ENCODE assay signal across 30 mouse cellular contexts in the genomic region with DNA sequence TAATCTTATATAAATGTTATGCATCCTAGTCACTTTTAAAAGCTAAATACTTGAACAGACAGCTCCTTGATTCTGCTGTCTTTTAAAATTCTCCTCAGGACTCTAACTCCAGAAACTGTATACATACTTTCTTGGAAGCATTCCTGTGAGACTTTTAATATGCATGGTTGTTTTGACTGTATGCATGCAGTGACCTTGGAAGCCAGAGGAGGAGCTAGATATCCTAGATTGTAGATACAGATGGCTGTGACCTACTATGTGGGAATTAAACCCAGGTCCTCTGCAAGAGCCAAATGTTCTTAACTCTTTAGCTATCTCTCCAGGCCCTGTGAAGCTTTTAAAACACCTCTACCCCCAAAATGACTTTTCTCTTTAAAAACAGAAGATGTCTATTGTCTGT.
A peak's percentile ranks its signal among the peaks of the same experiment; 100 is the strongest.
DNase-seq lines count a peak whose midpoint lies in the region; ATAC-seq and TF ChIP-seq lines count a peak whose summit lies in the region.
"Had no signal": no experiment of that assay in that cellular context is flagged by ENCODE, and none has a peak within 500 bp of the region (broad histone marks: within the 10 kb centered on the region; RNA-seq: fewer than 3 reads in every experiment).

No protein-coding gene starts in this region.

- no peaks in the 10 kb centered on the region for H3K4me1 ChIP-seq in kidney, postnatal 0 days (replicated peaks; ENCODE audit: insufficient read depth, low read length)
- no peaks in the 10 kb centered on the region for H3K4me1 ChIP-seq in kidney, embryonic 16.5 days (ENCODE audit: insufficient read depth, low read length)
- peaks cover under 1% of the 10 kb centered on the region; the same call in 1 of the 2 replicates for H3K4me1 ChIP-seq in cerebellum, adult 2 months (ENCODE audit: control insufficient read depth, insufficient read depth, low read length)
- H3K4me1 ChIP-seq in midbrain, embryonic 14.5 days (ENCODE audit: control insufficient read depth, insufficient read depth, low read length) = no peaks in the 10 kb centered on the region
- H3K4me1 ChIP-seq: embryonic facial prominence, embryonic 12.5 days; heart, embryonic 13.5 days; hindbrain, embryonic 15.5 days; limb, embryonic 10.5 days; limb, embryonic 15.5 days; midbrain, embryonic 12.5 days had no signal

- H3K9me3 ChIP-seq in kidney, postnatal 0 days (replicated peaks; ENCODE audit: low read length) = no peaks in the 10 kb centered on the region
- H3K9me3 ChIP-seq in kidney, embryonic 16.5 days (ENCODE audit: low read length) = no peaks in the 10 kb centered on the region
- H3K9me3 ChIP-seq in midbrain, embryonic 14.5 days (ENCODE audit: control insufficient read depth, low read length) = no peaks in the 10 kb centered on the region
- H3K9me3 ChIP-seq: embryonic facial prominence, embryonic 12.5 days; G1E; heart, embryonic 13.5 days; hindbrain, embryonic 15.5 days; limb, embryonic 10.5 days; limb, embryonic 15.5 days; liver, embryonic 13.5 days; megakaryocyte, embryonic 14.5 days; midbrain, embryonic 12.5 days had no signal

- TF ChIP-seq POLR2A in cerebellum, adult 2 months (IDR thresholded peaks at IDR 0.05; ENCODE audit: borderline replicate concordance, insufficient read depth, low read length) = no peak

- no peak for ATAC-seq in kidney, postnatal 0 days (replicated peaks; ENCODE audit: low FRiP score, low read depth)
- no peak for ATAC-seq in kidney, embryonic 16.5 days (ENCODE audit: low FRiP score, low TSS enrichment)
- no peak for ATAC-seq in midbrain, embryonic 14.5 days (ENCODE audit: low FRiP score, low TSS enrichment)
- ATAC-seq: activated CD4-positive, CD25-positive, alpha-beta regulatory T cell, adult 4 months; forebrain, embryonic 14.5 days had no signal

- H3K4me3 ChIP-seq in kidney, postnatal 0 days (replicated peaks; ENCODE audit: low read depth, low read length) = no peak overlapping the region
- H3K4me3 ChIP-seq in kidney, embryonic 16.5 days (ENCODE audit: low read length) = no peak overlapping the region
- H3K4me3 ChIP-seq in cerebellum, adult 2 months (replicated peaks; ENCODE audit: insufficient read depth, low read depth, low read length) = no peak overlapping the region
- no peak overlapping the region for H3K4me3 ChIP-seq in midbrain, embryonic 14.5 days (replicated peaks; ENCODE audit: low read depth, low read length)
- H3K4me3 ChIP-seq: embryonic facial prominence, embryonic 12.5 days; heart, embryonic 13.5 days; hindbrain, embryonic 15.5 days; limb, embryonic 10.5 days; limb, embryonic 15.5 days; liver, embryonic 13.5 days; megakaryocyte, embryonic 14.5 days; midbrain, embryonic 12.5 days had no signal

- 0 out of 2 replicates have a peak, but pooled peaks have one; percentile 14 for TF ChIP-seq CTCF in kidney, postnatal 0 days (IDR thresholded peaks at IDR 0.05; ENCODE audit: low read depth)
- no peak for TF ChIP-seq CTCF in cerebellum, adult 2 months (IDR thresholded peaks at IDR 0.05; ENCODE audit: borderline replicate concordance, insufficient read depth, low read depth, low read length)

- no peaks in the 10 kb centered on the region for H3K36me3 ChIP-seq in kidney, postnatal 0 days (ENCODE audit: insufficient read depth, low read length)
- no peaks in the 10 kb centered on the region for H3K36me3 ChIP-seq in kidney, embryonic 16.5 days (ENCODE audit: insufficient read depth, low read length)
- no peaks in the 10 kb centered on the region for H3K36me3 ChIP-seq in midbrain, embryonic 14.5 days (ENCODE audit: control insufficient read depth, insufficient read depth, low read length)
- H3K36me3 ChIP-seq: hindbrain, embryonic 15.5 days; limb, embryonic 10.5 days; liver, embryonic 13.5 days had no signal

- H3K27me3 ChIP-seq in kidney, postnatal 0 days (ENCODE audit: insufficient read depth, low read length) = no peaks in the 10 kb centered on the region
- H3K27me3 ChIP-seq in kidney, embryonic 16.5 days (ENCODE audit: insufficient read depth, low read length) = no peaks in the 10 kb centered on the region
- H3K27me3 ChIP-seq in cerebellum, adult 2 months (ENCODE audit: control insufficient read depth, insufficient read depth, low read length) = no peaks in the 10 kb centered on the region
- no peaks in the 10 kb centered on the region for H3K27me3 ChIP-seq in midbrain, embryonic 14.5 days (ENCODE audit: control insufficient read depth, insufficient read depth, low read length)
- H3K27me3 ChIP-seq: embryonic facial prominence, embryonic 12.5 days; heart, embryonic 13.5 days; hindbrain, embryonic 15.5 days; limb, embryonic 15.5 days; liver, embryonic 13.5 days; megakaryocyte, embryonic 14.5 days; midbrain, embryonic 12.5 days had no signal

- peak; percentile 3 for DNase-seq in embryo, embryonic 10.5 days (ENCODE audit: low spot score)
- no peak for DNase-seq in embryo, embryonic 11 days
- peak; percentile 21 for DNase-seq in kidney, postnatal 0 days (ENCODE audit: low spot score)
- DNase-seq in retina, postnatal 1 day = peak; percentile 15
- no peak for DNase-seq in retina, embryonic 14.5 days (ENCODE audit: low spot score)
- DNase-seq in cerebellum, adult 2 months = no peak
- DNase-seq in midbrain, embryonic 14.5 days = no peak
- DNase-seq: adrenal gland, adult 2 months; adrenal gland, postnatal 36 days; cerebellum, adult 18-20 months; cerebellum, postnatal 25 days; gastrocnemius, postnatal 36 days; heart, postnatal 10 days; kidney, adult 8-10 months; kidney, postnatal 14 days; liver, embryonic 13.5 days; lung, adult 2 months; thymus, adult 2 months; thymus, postnatal 36 days had no signal

- no peak overlapping the region for H3K27ac ChIP-seq in kidney, postnatal 0 days
- no peak overlapping the region for H3K27ac ChIP-seq in kidney, embryonic 16.5 days (ENCODE audit: low read length)
- no peak overlapping the region for H3K27ac ChIP-seq in cerebellum, adult 2 months (ENCODE audit: insufficient read depth, low read length)
- no peak overlapping the region for H3K27ac ChIP-seq in midbrain, embryonic 14.5 days (replicated peaks; ENCODE audit: low read depth, low read length)
- H3K27ac ChIP-seq: embryonic facial prominence, embryonic 12.5 days; heart, embryonic 13.5 days; hindbrain, embryonic 15.5 days; limb, embryonic 10.5 days; limb, embryonic 15.5 days; liver, embryonic 13.5 days; midbrain, embryonic 12.5 days had no signal

- no peak overlapping the region for H3K4me2 ChIP-seq in kidney, postnatal 0 days (ENCODE audit: low read length)
- no peak overlapping the region for H3K4me2 ChIP-seq in kidney, embryonic 16.5 days (replicated peaks; ENCODE audit: low read depth, low read length)
- H3K4me2 ChIP-seq in midbrain, embryonic 14.5 days (ENCODE audit: low read length) = no peak overlapping the region
- H3K4me2 ChIP-seq: embryonic facial prominence, embryonic 12.5 days; heart, embryonic 13.5 days; hindbrain, embryonic 15.5 days; limb, embryonic 15.5 days; liver, embryonic 13.5 days; midbrain, embryonic 12.5 days had no signal

- no peak overlapping the region for H3K9ac ChIP-seq in kidney, postnatal 0 days (ENCODE audit: low read depth, low read length)
- H3K9ac ChIP-seq in kidney, embryonic 16.5 days (replicated peaks; ENCODE audit: low read length) = no peak overlapping the region
- no peak overlapping the region for H3K9ac ChIP-seq in midbrain, embryonic 14.5 days (replicated peaks; ENCODE audit: low read length)
- H3K9ac ChIP-seq: embryonic facial prominence, embryonic 12.5 days; heart, embryonic 13.5 days; hindbrain, embryonic 15.5 days; limb, embryonic 15.5 days; liver, embryonic 13.5 days; midbrain, embryonic 12.5 days had no signal

Comparison
In these comparisons a context has a peak if more than half of its experiments do, and no peak if none do; other contexts are left out.
1. DNase-seq: peak in embryo, embryonic 10.5 days (single experiment), kidney, postnatal 0 days (single experiment) and retina, postnatal 1 day (single experiment); none in embryo, embryonic 11 days (single experiment), retina, embryonic 14.5 days (single experiment), cerebellum, adult 2 months (0 of 2) and midbrain, embryonic 14.5 days (single experiment).